Mouse (Mus musculus): ENCODE results near the gene Rybp. TPM values are rescaled to one million over a fixed set of nuclear protein-coding genes. Genes with fewer than 3 reads are reported as not detected.

Rybp gene
- polyA plus RNA-seq, 1 experiment from 2014 or later, result 13.7 TPM

DNA sequence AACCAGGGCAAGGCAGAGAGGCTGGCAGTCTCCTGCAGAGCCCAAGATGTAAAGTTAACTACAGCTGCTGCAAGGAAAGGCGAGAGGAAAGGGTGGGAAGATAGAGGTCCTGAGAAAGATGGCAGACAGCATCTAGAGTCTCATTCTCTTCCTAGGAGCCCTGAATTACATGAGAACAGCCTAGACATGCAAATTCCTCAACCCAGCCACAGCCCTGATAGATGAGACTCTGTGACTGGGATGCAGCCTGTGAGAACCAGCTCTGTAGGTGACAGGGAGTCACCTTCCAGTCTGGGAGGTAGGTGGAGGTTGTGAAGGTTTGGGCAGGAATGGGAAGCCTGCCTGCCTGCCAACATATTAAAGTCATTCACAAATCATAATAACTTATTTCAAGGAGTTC, 81.0 kb downstream of the Rybp start:
- DNase-seq (no peak), ATAC-seq (ENCODE audit: insufficient read depth) (no peak)
- no peaks in the 10 kb centered on the region for H3K36me3 ChIP-seq (ENCODE audit: insufficient read depth)
- no peaks in the 10 kb centered on the region for H3K27me3 ChIP-seq (ENCODE audit: insufficient read depth, low read length)
- no peak overlapping the region for H3K4me3 ChIP-seq (ENCODE audit: low read depth, low read length)
- H3K4me2 ChIP-seq, result no peak overlapping the region; the same call in 1 of the 2 replicates
- no peak overlapping the region for H3K27ac ChIP-seq (ENCODE audit: low read depth)
- WGBS, result 50% methylated on average over 1 of the region's 1 CpGs
- H3K9ac ChIP-seq, result no peak overlapping the region
- TF ChIP-seq CTCF (IDR thresholded peaks at IDR 0.05; ENCODE audit: low read depth), result no peak
- no peaks in the 10 kb centered on the region for H3K9me3 ChIP-seq (ENCODE audit: low read depth, low read length)
- peaks cover 16% of the 10 kb centered on the region for H3K4me1 ChIP-seq (ENCODE audit: insufficient read depth)

DNA sequence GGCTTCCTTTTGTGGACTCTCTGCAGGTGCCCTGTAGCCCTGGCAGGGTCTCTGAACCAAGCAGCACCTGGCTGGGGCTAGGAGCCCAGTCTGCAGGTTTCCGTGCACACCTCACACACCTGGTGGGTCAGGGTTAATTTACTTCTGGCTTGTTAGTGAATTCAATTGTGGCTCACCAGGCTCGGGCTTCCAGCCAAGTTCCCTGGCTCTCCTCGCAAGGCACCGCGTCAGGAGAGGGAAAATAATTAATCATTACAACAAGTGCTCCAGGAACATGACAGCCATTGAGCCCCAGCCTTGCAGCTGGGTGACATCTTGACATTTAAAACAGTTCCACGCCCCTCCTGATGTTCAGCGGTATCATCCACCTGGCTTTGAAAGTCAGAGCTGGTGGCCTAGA, 82.8 kb downstream of the Rybp start:
- ATAC-seq (ENCODE audit: insufficient read depth), result peak; percentile 9; the same call in 1 of the 2 replicates
- H3K36me3 ChIP-seq (ENCODE audit: insufficient read depth), result no peaks in the 10 kb centered on the region
- no peak overlapping the region for H3K4me2 ChIP-seq
- peak; percentile 80 for DNase-seq
- H3K4me3 ChIP-seq (ENCODE audit: low read depth, low read length), result no peak overlapping the region
- 15% methylated on average over 7 of the region's 7 CpGs for WGBS
- H3K9me3 ChIP-seq (ENCODE audit: low read depth, low read length), result no peaks in the 10 kb centered on the region
- no peak overlapping the region; the same call in 1 of the 2 replicates for H3K27ac ChIP-seq (ENCODE audit: low read depth)
- peaks cover 16% of the 10 kb centered on the region for H3K4me1 ChIP-seq (ENCODE audit: insufficient read depth)
- no peak overlapping the region for H3K9ac ChIP-seq
- no peaks in the 10 kb centered on the region for H3K27me3 ChIP-seq (ENCODE audit: insufficient read depth, low read length)
- no peak for TF ChIP-seq CTCF (IDR thresholded peaks at IDR 0.05; ENCODE audit: low read depth)

GRCm38 (mm10) chr6:100203492-100203891, 83.8 kb downstream of the Rybp start:
- no peak overlapping the region; the same call in 1 of the 2 replicates for H3K27ac ChIP-seq (ENCODE audit: low read depth)
- no peaks in the 10 kb centered on the region for H3K36me3 ChIP-seq (ENCODE audit: insufficient read depth)
- DNase-seq, result peak; percentile 50
- no peak for TF ChIP-seq CTCF (IDR thresholded peaks at IDR 0.05; ENCODE audit: low read depth)
- no peaks in the 10 kb centered on the region for H3K9me3 ChIP-seq (ENCODE audit: low read depth, low read length)
- H3K4me1 ChIP-seq (ENCODE audit: insufficient read depth), result peaks cover 16% of the 10 kb centered on the region
- ATAC-seq (ENCODE audit: insufficient read depth), result no peak
- WGBS, result 37% methylated on average over 3 of the region's 3 CpGs
- no peaks in the 10 kb centered on the region for H3K27me3 ChIP-seq (ENCODE audit: insufficient read depth, low read length)
- H3K4me3 ChIP-seq (ENCODE audit: low read depth, low read length), result no peak overlapping the region
- H3K4me2 ChIP-seq, result no peak overlapping the region
- no peak overlapping the region for H3K9ac ChIP-seq

DNA sequence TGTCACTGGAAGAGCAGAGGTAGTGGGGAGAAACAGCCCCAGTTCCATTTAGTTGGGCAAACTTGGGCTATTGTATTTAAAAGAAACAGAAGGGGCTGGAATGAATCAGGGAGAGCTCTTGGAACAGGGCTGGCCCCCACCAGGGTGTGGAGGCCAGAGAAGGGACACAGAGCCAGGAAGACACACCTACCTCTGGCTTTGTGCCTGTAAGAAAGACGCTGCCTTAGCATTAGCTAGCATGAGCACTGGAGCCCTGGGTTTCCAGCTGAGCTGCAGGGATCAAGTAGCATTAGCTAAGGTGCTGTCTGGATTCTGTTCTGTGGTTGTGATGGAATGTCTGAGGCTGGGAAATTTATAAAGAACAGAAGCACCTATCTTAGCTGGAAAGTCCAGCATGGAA, 85.2 kb downstream of the Rybp start:
- Histone ChIP-seq H3K9ac (no peak overlapping the region), H3K4me1 (ENCODE audit: insufficient read depth) (peaks cover 19% of the 10 kb centered on the region), H3K4me3 (ENCODE audit: low read depth, low read length) (no peak overlapping the region), H3K36me3 (ENCODE audit: insufficient read depth) (no peaks in the 10 kb centered on the region), H3K27ac (ENCODE audit: low read depth) (no peak overlapping the region), H3K27me3 (ENCODE audit: insufficient read depth, low read length) (no peaks in the 10 kb centered on the region), H3K4me2 (no peak overlapping the region), H3K9me3 (ENCODE audit: low read depth, low read length) (no peaks in the 10 kb centered on the region)
- TF ChIP-seq CTCF (IDR thresholded peaks at IDR 0.05; ENCODE audit: low read depth), result no peak
- DNase-seq (no peak), ATAC-seq (ENCODE audit: insufficient read depth) (no peak)
- 44% methylated on average over 1 of the region's 1 CpGs for WGBS

- TF ChIP-seq CTCF (IDR thresholded peaks at IDR 0.05; ENCODE audit: low read depth), result no peak
- peak; percentile 96 for DNase-seq
- no peaks in the 10 kb centered on the region for H3K27me3 ChIP-seq (ENCODE audit: insufficient read depth, low read length)
Observed at GRCm38 (mm10) chr6:100197102-100197501, 90.2 kb downstream of the Rybp start.

DNA sequence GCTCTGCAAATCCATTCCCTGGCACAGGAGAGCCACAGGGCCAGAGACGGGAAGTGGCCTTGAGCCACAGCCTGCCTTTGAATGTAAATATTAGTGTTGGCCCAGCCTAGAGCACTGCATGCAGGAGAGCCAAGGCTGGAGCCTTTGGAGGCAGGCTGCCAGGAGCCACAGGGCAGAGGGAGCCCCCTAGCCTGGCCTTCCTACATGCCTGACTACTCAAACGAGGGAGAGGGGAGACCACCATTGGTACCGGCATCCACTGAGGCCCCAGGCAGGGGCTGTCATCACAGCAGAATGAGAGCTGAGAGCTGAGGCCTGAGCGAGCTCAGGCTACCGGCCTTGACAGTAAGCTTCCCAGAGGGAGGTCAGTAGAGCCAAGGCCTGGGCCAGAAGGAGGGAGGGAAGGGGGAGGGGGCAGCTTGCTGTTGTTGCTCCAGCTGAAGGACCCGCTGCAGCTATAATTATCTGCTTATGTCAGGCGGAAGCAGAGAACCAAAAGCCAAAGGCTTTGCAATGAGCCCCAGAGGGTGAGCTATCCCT, 91.3 kb downstream of the Rybp start:
- Histone ChIP-seq H3K9ac (no peak overlapping the region), H3K4me3 (ENCODE audit: low read depth, low read length) (no peak overlapping the region), H3K4me1 (ENCODE audit: insufficient read depth) (peaks cover 52% of the 10 kb centered on the region), H3K36me3 (ENCODE audit: insufficient read depth) (no peaks in the 10 kb centered on the region), H3K27ac (ENCODE audit: low read depth) (peak overlapping the region; percentile 87), H3K9me3 (ENCODE audit: low read depth, low read length) (no peaks in the 10 kb centered on the region), H3K4me2 (peak overlapping the region; percentile 35; the same call in 1 of the 2 replicates), H3K27me3 (ENCODE audit: insufficient read depth, low read length) (no peaks in the 10 kb centered on the region)
- DNase-seq (peak; percentile 95), ATAC-seq (ENCODE audit: insufficient read depth) (peak; percentile 90)
- TF ChIP-seq CTCF (IDR thresholded peaks at IDR 0.05; ENCODE audit: low read depth), result peak; percentile 28; the same call in 1 of the 2 replicates
- WGBS, result 8% methylated on average over 7 of the region's 7 CpGs

More at GRCm38 (mm10) chr6:100197102-100197501, 90.2 kb downstream of the Rybp start:
- Histone ChIP-seq H3K9me3 (ENCODE audit: low read depth, low read length) (no peaks in the 10 kb centered on the region), H3K9ac (no peak overlapping the region), H3K27ac (ENCODE audit: low read depth) (peak overlapping the region; percentile 87), H3K4me2 (no peak overlapping the region), H3K36me3 (ENCODE audit: insufficient read depth) (no peaks in the 10 kb centered on the region), H3K4me3 (ENCODE audit: low read depth, low read length) (no peak overlapping the region), H3K4me1 (ENCODE audit: insufficient read depth) (peaks cover 52% of the 10 kb centered on the region)
- ATAC-seq (ENCODE audit: insufficient read depth), result peak; percentile 71
- WGBS, result 26% methylated on average over 5 of the region's 5 CpGs

GRCm38 (mm10) chr6:100195091-100195490, 92.2 kb downstream of the Rybp start:
- peak overlapping the region; percentile 87 for H3K27ac ChIP-seq (ENCODE audit: low read depth)
- no peaks in the 10 kb centered on the region for H3K27me3 ChIP-seq (ENCODE audit: insufficient read depth, low read length)
- no peak overlapping the region for H3K9ac ChIP-seq
- H3K36me3 ChIP-seq (ENCODE audit: insufficient read depth), result no peaks in the 10 kb centered on the region
- no peaks in the 10 kb centered on the region for H3K9me3 ChIP-seq (ENCODE audit: low read depth, low read length)
- 37% methylated on average over 5 of the region's 5 CpGs for WGBS
- H3K4me3 ChIP-seq (ENCODE audit: low read depth, low read length), result no peak overlapping the region
- ATAC-seq (ENCODE audit: insufficient read depth) (no peak), DNase-seq (peak; percentile 42)
- peaks cover 52% of the 10 kb centered on the region for H3K4me1 ChIP-seq (ENCODE audit: insufficient read depth)
- no peak for TF ChIP-seq CTCF (IDR thresholded peaks at IDR 0.05; ENCODE audit: low read depth)
- H3K4me2 ChIP-seq, result peak overlapping the region; percentile 35; the same call in 1 of the 2 replicates

All from lung, embryonic 14.5 days (tissue).